Mouse (Mus musculus): ENCODE results near the gene Pgp.
"Not testable (repeated sequence)": the region's sequence is repeated elsewhere in the genome, so short reads cannot be mapped to it uniquely, and the experiment has no call there.

Gene Pgp

DNA sequence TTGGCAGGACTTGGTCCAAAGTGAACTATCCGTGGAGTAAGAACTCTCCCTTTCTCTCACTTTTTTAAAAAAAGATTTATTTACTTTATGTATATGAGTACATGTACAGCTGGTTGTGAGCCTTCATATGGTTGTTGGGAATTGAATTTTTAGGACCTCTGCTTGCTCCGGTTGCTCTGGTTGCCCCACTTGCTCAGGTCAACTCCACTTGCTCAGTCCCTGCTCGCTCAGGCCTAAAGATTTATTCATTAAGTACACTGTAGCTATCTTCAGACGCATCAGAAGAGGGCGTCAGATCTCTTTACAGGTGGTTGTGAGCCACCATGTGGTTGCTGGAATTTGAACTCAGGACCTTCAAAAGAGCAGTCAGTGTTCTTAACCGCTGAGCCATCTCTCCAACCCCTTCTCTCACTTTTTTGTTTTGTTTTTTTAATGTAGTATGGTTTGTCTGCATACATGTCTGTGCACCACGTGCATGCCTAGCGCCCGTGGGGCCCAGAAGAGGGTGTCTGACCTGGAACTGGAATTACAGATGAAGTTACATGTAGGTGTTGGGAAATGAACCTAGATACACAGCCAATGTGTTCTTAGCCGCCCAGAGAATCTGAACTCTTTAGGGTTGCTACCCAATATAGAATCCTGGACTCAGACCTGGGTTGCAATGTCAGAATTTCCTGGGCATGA lies 14.5 kb upstream of the Pgp start:
- not testable (repeated sequence) for DNase-seq (ENCODE audit: low spot score in 2 of 2)

DNA sequence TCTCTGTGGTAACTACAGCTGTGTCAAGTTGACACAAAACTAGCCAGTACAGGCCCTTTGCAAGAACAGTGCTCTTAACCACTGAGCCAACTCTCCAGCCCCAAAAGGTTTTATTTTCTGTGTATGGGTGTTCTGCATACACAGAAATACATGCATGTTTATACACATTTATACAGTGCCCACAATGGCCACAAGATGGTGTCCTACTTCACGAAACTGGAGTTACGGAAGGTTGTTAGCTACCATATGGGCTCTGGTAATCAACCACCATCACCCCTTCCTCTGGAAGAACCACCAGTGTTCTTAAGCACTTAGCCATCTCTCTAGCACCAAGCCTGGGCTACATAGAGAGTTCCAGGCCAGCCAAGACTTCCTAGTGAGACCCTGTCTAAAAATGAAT lies 8.6 kb upstream of the Pgp start:
- no peak for DNase-seq (ENCODE audit: low spot score in 2 of 2)

DNA sequence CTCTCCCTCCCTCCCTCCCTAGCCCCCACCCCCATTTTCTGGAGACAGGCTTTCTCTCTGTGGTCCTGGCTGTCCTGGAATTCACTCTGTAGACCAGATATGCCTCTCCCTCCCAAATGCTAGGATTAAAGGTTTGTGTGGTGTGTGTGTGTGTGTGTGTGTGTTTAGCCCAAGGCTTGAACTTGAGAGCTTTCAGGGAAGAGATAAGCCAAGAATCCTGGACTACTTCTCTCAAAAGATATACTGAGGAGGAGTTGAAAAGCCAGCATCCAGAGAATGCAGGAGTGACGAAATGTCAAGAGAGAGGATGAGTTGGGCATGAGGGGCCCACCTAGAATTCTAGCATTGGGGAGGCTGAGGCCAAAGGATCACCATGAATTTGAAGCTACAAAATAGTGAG lies 7.3 kb upstream of the Pgp start:
- no peak for DNase-seq (ENCODE audit: low spot score in 2 of 2)

DNA sequence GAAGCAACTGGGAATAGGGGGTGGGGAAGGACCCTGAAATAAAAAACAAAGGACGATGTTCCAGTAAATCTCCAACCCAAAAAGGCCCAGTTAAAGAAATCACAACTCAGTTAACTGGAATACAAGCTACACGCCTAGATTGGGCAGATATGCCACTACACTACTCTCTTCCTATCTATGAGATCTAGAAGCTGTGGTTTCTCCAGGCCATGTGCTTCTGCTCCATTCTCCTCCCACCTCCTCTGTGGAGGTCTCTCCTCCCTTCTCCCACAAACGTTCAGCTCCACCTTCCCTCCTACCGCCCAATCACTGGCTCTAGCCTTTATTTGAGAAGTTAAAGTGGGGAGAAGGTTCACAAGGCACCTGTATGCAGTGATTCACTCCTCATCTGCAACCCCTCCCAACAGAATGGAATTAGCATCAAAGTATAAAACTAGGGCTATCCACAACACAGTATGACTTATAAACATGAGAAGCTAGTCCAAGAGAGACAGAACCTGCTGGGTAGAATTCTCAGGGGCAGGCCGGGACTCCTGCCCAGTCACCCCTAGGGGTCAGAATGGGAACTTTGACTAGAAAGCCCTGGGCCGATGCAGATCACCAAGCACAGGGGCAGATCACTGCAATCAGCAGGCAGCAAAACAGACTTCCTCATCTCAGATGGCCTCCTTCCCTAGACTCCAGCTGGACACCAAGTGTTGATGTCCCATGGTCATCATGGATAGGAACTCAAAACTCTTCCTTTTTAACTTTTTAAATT lies 6.6 kb upstream of the Pgp start:
- DNase-seq (ENCODE audit: low spot score in 2 of 2): no peak

DNA sequence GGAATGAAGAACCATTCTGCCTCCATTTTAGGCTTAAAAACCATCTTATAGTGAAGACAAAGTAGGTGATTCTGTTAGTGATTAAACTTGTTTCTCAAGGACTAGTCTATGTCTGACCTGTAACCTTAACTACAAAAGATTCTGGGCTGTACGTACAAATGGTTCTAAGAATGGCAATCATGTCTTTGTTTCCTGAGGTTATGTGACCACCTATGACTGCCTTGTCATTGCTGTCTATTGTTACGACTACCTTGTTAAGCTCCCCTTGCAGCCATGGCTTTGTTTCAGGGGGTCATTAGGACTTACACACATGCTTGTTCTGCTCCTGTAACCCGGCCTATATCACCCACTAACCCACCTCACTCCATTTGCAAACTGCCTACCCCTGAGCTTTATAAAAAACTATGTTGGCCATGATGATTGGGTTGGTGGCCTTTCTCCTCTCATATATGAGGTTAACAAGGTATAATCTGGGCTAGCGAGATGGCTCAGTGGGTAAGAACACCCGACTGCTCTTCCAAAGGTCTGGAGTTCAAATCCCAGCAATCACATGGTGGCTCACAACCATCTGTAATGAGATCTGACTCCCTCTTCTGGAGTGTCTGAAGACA lies 1.5 kb upstream of the Pgp start:
- DNase-seq (ENCODE audit: low spot score in 2 of 2): no peak

DNA sequence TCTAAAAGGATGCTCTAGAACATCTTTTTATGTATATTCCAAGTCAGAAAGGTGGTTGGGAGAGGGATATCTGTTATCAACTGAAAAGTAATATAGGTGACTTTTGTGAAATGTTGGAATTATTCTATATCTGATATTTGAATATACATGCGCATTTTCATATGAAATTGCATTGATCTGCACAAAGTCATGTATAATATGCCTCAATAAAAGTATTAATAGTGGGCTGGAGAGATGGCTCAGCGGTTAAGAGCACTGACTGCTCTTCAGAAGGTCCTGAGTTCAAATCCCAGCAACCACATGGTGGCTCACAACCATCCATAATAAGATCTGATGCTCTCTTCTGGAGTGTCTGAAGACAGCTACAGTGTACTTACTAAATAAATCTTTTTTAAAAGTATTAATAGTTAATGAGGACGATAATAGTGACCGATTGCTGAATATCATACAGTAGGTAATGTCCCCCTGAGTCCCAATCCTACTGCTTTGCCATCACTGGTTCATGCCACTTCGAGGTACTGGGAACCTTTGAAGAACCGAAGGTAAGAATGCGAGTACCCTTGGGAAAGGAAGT lies 769 bp upstream of the Pgp start:
- no peak for DNase-seq (ENCODE audit: low spot score in 2 of 2)

DNA sequence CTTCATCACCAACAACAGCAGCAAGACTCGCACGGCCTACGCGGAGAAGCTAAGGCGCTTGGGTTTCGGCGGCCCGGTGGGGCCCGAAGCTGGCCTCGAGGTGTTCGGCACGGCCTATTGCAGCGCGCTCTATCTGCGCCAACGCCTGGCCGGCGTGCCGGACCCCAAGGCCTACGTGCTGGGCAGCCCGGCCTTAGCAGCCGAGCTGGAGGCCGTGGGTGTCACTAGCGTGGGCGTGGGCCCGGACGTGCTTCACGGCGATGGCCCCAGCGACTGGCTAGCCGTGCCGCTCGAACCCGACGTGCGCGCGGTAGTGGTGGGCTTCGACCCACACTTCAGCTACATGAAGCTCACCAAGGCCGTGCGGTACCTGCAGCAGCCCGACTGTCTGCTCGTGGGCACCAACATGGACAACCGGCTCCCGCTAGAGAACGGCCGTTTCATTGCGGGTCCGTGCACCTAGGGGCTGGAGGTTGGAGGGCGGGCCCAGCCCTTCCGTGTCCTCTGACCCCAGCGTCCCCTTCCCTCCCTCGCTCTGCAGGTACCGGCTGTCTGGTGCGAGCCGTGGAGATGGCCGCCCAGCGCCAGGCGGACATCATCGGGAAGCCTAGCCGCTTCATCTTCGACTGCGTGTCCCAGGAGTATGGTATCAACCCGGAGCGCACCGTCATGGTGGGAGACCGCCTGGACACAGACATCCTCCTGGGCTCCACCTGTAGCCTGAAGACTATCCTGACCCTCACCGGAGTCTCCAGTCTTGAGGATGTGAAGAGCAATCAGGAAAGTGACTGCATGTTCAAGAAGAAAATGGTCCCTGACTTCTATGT lies 722 bp downstream of the Pgp start:
- peak in 1 of 2 experiments; percentile 34 for DNase-seq (ENCODE audit: low spot score in 2 of 2)

DNA sequence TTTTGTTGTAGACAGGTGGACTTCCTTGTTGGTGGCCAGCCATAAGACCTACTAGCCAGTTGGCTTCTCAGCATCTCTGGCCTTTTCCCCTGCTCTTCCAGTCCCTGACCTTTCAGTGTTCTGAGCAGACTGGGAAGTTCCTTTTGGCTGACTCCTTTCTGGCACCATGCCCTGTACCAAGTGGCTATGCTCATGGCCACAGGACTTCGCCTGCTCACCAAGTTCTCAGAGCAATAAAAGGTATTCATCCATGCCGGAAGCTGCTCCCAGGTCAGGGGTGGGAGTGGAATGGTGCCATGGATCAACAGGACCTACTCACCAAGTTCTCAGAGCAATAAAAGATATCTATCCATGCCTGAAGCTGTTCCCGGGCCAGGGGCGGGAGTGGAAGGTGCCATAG lies 2.3 kb downstream of the Pgp start:
- peak; percentile 44 to 53 for DNase-seq (ENCODE audit: low spot score in 2 of 2)

DNA sequence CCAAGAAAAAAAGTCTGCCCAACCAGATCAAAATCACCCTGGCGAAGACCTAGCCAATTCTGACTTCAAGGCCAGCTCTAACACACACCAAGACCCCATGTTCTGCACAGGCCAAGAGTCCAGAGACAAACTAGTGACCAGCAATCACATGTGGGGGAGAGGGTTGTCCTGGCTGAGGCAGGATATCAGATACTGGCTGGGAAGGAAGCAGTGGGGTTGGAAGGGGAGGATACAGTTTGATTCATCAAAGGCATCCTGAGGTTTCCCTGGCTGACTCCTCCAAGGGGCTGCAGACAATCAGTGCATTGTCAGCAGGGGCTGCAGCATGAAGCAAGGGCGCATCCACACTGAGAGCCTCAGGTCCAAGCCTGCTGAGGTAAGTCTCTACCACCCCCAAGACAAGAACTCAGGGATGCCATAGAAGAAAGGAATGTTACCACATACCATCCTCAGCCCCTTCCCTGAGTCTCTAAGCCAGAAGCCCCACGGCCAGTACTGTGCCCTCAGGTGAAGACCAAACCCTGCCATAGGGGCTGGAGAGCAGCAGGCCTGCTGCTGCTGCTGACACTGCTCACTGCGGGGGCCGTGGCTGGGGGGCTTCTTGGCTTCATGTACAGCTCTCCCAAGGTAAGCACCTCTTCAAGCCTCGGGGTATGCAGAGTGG lies 3.6 kb downstream of the Pgp start, which contains the start of gene Bricd5:
Bricd5 (plus strand) TSS at position 273 of the 664 bp plus-strand sequence.
- DNase-seq (ENCODE audit: low spot score in 2 of 2): no peak

DNA sequence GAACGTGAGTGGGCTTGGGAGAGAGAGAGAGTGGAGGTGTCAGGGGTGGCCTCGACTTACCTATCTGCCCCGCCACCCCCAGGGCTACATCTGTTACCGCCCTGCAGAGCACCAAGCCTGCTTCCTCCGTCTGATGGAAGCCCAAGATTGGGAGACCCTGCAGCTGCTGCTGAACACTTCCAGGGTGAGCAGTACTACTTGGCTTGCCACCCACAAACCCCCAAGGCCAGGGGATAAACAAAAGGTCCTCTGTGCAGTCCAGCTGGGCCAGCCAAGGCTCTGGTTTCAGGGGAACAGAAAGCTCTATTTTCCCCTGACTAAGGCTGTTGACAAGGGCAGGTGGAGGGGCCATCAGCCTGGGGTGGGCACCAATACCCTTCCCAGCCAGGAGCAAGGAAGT lies 4.4 kb downstream of the Pgp start:
- no peak for DNase-seq (ENCODE audit: low spot score in 2 of 2)

DNA sequence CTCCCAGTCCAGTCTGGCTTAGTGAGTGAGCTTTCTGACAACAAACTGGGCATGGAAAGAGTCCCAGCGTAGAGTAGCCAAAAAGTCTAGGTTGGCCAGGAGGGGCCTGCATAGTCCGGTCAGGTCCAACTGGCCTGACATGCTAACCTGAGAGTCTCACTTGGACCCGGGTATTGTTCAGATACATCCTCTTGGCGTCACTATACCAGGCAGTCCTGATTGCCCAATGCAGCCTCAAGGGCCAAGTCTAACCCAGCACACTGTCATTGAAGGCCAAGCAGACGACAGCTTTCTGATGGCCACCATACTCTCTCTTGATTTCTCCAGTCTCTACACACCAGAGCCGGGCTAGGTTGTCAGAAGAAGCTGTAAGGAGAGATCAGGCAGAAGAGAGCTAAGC lies 5.4 kb downstream of the Pgp start:
- DNase-seq (ENCODE audit: low spot score in 2 of 2): no peak

DNA sequence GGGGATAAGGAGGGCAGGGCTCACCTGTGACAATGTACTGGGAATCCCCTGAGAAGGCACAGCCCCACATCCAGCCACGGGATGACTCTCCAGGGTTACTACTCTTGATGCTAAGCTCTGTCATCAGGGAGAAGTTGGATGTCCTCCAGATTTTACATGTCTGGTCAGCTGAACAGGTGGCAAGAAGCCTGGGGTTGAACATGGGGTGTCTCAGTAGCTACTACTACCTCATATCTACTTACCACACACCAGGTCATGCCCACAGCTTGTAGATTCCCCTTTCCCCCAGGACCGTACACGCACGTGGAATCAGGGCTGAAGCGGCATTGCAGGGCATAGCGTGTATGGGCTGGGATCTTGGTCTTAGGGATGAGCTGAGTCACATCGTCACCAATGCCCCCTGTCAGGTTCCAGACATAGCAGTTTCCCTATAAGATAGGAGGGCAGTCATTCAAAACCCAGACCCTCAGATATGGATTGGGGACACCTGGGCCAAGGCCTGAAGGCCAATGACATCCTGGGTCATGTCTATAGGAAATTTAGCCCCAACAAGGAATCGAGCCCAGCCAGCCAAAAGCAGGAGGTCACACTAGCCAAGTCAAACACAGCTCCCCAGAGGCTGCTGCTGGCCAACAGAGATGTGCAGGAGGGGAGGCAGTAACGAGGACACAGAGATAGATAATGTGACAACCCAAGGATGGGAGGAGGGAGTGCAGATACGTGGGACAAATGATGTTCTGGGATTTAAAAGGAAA lies 6.0 kb downstream of the Pgp start:
- no peak for DNase-seq (ENCODE audit: low spot score in 2 of 2)

DNA sequence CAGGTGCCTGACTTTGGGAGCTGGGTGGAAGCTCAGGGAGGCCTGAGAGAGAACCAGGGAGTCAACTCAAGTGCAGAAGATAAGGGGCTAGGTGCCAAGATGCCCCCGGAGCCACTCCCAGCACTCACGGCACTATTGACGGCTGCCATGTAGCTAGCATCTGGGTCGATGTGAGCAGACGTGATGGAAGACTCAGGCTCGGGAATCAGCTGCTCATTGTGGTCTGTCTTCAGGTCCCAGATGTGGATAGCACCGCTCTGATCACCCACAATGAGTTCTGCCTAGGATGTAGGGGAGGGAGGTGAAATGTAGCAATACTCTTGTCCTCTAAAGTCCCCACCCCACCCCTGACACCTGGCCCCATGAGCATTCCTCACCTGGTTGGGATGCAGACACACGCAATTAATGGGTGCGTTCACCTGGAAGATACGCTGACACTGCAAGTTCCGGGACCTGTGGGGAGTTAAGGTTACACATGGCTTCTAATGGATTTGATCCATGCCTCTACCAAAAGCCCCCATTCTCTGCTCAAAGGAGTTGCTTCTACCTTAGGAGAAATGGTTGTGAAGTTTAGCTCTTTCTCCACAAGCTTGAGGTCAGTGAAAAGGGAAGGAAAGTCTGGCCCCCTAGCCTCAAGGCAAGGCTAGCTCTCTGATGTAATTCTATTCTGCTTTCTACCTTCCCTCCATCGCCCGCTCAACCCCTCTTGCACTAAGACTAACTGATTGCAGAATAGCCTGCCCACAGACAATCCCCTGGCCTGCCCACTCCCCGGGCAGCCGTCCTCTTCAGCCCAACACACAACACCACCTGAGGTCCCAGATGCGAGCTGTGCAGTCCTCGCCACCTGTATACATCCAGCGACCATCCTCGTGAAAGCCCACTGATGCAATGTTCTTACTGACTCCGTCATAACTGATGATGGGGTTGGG lies 7.1 kb downstream of the Pgp start:
- no peak for DNase-seq (ENCODE audit: low spot score in 2 of 2)

DNA sequence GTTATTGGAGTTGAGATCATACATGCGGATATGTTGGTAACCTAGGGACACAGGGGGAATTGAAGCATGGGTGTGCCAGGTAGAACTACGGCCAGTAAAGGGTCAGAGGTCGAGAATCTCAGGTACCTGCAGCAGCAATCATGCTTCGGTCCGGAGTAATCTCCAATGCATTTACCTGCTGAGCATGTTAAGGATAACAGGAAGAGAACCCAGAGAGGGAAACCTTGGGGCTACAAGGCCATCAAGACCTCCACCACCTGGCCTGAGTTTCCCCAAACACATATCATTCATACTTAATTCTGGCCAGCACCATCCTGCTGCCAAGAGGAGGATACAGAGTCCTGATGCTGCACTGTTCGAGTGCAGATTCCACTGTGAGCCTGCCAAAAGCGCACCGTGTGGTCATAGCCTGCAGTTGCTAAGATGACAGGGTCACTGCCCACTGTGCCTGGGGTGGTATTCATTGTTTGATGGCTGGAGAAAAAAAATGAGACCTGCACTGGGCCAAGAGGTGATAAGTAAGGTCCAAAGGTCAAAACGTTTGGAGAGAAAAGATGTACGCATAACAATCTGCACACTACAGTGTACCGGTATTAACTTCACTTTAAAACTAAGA lies 7.9 kb downstream of the Pgp start:
- DNase-seq (ENCODE audit: low spot score in 2 of 2): no peak

DNA sequence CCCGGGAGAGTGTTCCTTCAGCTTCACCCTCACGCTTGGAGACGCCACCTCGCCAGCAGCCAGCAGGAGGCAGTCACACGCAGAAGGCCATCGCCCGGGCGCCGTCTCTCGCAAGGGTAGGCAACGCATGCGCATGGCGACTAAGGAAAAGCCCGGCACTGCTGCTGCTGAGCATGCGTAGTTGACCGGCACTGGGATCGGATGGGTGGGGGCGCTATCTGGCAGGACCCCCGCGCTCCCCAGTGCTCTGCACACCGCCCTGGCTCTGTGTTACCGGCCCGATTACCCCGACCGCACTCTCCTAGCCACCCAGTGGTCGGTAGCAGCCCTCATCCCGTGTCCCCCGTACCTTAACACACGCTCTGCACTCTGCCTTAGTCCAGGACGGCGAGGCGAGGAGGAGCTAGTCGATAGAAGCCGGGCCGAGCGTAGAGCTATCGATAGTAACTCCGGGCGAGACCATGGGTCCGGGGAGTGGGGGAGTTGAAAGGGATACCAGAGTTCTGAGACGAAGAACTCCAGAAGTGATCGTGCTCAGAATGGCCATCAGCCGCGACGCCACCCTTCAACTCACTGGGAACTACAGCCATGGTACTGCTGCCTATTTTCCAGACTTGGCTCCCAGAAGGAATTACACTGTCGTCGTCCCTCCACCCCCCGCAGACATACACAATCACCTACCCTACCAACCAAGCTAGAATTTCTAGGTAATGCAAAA lies 8.6 kb downstream of the Pgp start, which contains the start of gene Mlst8:
Mlst8 (minus strand) TSS at position 416 of the 718 bp plus-strand sequence.
- DNase-seq (ENCODE audit: low spot score in 2 of 2): peak; percentile 97 to 98

DNA sequence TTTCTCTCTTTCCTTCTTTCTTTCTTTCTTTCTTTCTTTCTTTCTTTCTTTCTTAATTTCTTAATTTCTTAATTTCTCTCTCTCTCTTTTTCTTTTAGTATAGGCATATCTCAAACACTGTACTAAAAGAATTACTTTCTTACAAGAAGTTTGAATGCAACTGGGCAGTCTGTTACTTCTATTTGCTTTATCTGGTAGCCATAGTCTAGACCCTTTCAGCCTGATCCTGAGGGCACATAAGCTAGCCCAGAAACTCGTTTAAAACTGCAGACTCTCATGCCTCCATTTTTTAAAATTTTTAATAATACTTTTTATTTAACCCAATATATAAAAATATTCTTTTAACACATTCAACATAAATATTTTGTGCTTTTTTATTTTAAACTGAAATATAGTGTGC lies 9.2 kb downstream of the Pgp start:
- DNase-seq (ENCODE audit: low spot score in 2 of 2): no peak

DNA sequence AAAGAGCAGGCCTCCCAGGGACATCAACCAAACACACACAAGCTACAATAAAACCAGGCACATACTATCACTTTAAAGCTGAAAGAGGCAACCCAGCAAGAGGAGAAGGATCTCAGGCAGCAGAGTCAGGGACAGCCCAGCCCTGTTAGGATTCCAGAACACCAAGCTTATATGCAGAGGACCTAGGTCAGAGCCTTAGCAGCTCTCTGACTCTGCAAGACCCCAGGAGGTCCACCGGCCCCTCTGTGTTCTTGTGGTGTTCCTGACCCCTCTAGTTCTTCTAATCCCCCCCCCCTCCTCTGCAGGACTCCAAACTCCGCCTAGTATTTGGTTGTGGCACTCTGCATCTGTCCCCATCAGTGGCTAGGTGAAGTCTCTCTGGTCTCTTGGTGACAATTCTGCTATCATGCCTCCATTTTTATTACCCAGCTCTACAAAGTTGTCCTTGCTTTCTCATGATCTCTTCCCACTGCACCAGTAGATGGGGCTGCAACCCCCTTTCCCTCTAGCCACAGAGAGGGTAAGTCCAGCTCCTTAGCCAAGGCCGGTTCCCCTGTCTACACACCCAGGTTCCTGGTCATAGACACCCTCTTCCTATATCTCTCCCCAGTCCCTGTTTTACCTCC lies 10.1 kb downstream of the Pgp start:
- no peak for DNase-seq (ENCODE audit: low spot score in 2 of 2)

Measured in heart, adult 9 months (tissue).